Mouse (Mus musculus) adrenal gland, adult 10 weeks (tissue): ENCODE data around the gene Higd1b. TPM values are rescaled to one million over a fixed set of nuclear protein-coding genes. Genes with fewer than 3 reads are reported as not detected.

Experiments used
- polyA plus RNA-seq: library from polyadenylated mRNA; stranded (reverse); fragments of 350-450 nt; fragmentation: Illumina TruSeq; extraction: RNeasy Lipid Tissue Mini Kit (QIAGEN cat#74804); gene quantifications from one replicate; pipeline ENCODE4 v1.2.3, GENCODE M21; 2014; ENCODE audit warnings: low read depth, low replicate concordance

The Higd1b gene
- not detected for polyA plus RNA-seq

DNA sequence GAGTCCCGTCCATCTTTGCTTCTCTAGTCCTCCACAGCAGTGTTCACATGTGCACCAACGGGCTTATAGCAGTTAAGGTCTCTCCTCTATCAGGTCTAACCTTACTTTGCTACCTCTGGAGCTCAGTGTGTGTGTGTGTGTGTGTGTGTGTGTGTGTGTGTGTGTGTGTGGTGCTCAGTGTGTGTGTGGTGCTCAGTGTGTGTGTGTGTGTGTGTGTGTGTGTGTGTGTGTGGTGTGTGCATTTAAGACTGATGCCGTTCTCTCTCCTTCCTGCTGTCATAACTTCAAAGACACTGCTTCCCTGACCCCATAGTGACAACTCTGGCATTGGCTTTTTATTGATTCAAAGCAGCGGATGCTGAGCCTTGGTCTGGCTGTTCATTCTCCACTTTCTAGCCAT lies at the start of gene Higd1b:
Higd1b (plus strand) TSS at position 301 of the 400 bp plus-strand sequence.

DNA sequence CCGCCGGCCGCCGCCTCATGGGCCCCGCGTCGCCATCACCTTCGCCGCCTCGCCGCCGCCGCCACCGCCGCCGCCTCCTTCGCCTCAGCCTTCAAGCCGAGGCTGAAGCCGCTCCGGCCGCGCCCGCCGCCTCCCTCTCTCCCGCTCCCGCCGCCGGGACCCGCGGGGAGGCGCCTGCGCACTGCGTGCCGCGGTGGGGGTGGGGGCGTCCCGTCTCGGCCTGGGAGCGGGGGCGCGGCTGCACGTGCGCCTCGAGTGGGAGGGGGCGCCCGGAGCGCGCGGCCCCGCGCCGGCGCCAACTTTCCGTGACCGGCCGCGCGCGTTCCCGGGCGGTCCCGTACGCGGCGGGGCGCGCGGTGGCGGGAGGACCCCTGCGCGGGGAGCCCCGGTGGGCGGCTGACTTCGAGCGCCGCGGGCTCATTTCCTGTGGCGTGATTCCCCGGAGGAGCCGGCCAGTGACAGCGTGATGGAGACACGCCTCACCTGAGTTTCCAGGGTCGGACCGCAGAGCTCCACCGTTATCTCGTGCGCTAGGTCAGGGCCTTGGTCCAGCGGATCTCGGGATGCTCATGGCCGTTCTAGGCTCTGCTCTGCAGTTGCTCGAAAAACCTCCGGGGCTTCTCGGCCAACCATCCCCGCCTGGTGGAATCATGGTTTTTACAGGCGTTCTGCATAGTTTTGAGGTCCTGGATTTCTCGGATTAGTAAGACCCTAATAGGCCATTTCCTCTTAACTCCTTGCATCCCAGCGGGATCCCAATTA lies 16.4 kb upstream of the Higd1b start, which contains the start of gene Gjc1:
Gjc1 (minus strand) TSS at position 680 of the 762 bp plus-strand sequence.

DNA sequence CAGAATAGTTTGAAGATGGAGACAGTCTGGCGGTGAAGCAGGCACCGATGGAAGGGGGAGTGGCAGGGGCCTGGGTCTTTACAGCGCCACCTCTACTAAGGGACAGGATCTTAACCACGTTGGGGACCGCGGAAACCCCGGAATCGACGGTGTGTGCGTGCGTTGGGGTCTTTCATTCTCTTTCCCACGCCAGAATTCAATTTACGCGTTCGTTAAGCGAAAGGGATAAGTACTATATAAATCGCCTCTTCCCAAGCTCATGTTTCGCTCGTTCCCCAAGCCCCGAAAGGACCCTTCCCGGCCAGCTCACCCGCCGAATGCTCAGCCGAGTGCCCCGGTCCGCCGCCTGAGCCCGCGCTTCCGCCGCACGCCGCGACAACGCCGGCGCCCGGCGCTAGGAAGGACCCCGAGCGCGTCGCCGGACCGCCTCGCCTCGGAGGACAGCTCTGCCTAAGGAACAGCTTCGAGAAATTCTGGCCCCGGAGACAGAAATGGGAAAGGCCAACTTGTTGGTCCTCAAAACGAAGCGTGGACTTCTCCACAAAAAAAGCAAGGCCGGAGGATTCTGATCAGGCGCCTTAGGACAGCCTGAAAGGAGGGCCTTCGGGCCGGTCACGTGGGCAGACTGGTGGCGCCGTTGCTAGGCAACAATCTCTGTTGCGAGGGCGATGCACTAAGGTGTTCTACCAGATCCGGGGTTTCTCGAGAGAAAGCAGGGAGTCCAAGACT lies 45.1 kb downstream of the Higd1b start, which contains the start of the genes Eftud2 and Ccdc103:
Eftud2 (minus strand) TSS at position 401 of the 729 bp plus-strand sequence.
Ccdc103 (plus strand) TSS at position 620 of the 729 bp plus-strand sequence.

DNA sequence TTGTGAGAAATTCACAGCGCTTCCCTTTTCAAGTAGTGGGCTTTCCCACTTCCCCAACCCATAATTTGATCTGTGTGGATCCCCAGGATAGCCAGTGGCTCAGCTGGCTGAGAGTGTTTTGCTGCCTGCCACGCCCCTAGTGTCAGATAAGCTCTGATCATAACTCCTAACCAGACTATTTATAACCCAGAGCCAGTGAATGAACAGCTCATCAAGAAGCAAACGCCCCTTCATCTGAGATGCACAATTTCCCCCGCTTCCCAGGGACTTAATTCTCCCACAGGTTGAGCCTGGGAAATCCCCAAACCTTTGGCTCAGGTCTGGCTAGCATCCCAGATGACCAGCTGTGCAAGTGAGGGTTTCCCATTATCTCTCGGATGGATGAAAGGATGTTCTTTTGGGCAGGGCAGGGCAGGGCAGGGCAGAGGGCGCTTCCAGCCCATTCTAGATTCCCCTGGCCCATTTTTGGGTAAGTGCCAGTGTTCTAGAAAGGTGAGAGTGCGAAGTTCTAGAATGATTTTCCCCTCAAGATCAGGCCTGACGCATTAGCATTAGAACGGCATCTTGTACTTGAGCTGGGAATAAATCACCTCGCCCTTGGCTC lies 49.1 kb downstream of the Higd1b start, which contains the start of gene Fam187a:
Fam187a (plus strand) TSS at position 554 of the 604 bp plus-strand sequence.

Other genes starting within 250 kb of the Higd1b start
- 2.2 TPM for gene Fzd2, start 231.5 kb upstream of the Higd1b start, polyA plus RNA-seq
- not detected for gene Meioc, start 172.1 kb upstream of the Higd1b start, polyA plus RNA-seq
- gene Ccdc43, start 138.1 kb upstream of the Higd1b start, polyA plus RNA-seq = 56.8 TPM
- not detected for gene Adam11, start 74.4 kb upstream of the Higd1b start, polyA plus RNA-seq
- 14.8 TPM for gene Gjc1, start 16.1 kb upstream of the Higd1b start, polyA plus RNA-seq
- 36.6 TPM for gene Eftud2, start 45.1 kb downstream of the Higd1b start, polyA plus RNA-seq
- gene Ccdc103, start 45.4 kb downstream of the Higd1b start, polyA plus RNA-seq = 0.41 TPM
- not detected for gene Fam187a, start 49.3 kb downstream of the Higd1b start, polyA plus RNA-seq
- gene Gfap, start 65.1 kb downstream of the Higd1b start, polyA plus RNA-seq = 0.76 TPM
- not detected for gene Kif18b, start 89.3 kb downstream of the Higd1b start, polyA plus RNA-seq
- 0.41 TPM for gene C1ql1, start 110.8 kb downstream of the Higd1b start, polyA plus RNA-seq
- gene Nmt1, start 192.3 kb downstream of the Higd1b start, polyA plus RNA-seq = 18.6 TPM
- gene Dcakd, start 192.5 kb downstream of the Higd1b start, polyA plus RNA-seq = 20.1 TPM